Mouse (Mus musculus) midbrain, embryonic 10.5 days (tissue): ENCODE results near the gene Rnf43. TPM values are rescaled to one million over a fixed set of nuclear protein-coding genes. Genes with fewer than 3 reads are reported as not detected.

Source experiments
- DNase-seq: peaks from one replicate; pipeline ENCODE4 v3.0.0-alpha.2; 2017; ENCODE audit warnings: low spot score
- H3K27ac ChIP-seq: fragments of 300-500 bp; sonication (generic); replicated peaks from 2 replicates; pipeline ENCODE4 v1.5.1; 2016; ENCODE audit warnings: mild to moderate bottlenecking
- H3K27me3 ChIP-seq: fragments of 300-500 bp; sonication (generic); 2 replicates; pipeline ENCODE4 v1.6.1; 2016; ENCODE audit warnings: low read depth, mild to moderate bottlenecking; ENCODE audit not compliant: poor library complexity, severe bottlenecking
- H3K36me3 ChIP-seq: fragments of 300-500 bp; sonication (generic); 2 replicates; pipeline ENCODE4 v1.6.1; 2016; ENCODE audit warnings: mild to moderate bottlenecking, moderate library complexity
- H3K4me1 ChIP-seq: fragments of 300-500 bp; sonication (generic); 2 replicates; pipeline ENCODE4 v1.6.1; 2016
- H3K4me3 ChIP-seq: fragments of 300-500 bp; sonication (generic); 2 replicates; pipeline ENCODE4 v1.5.1; 2016; ENCODE audit warnings: mild to moderate bottlenecking, moderate library complexity
- H3K9me3 ChIP-seq: fragments of 300-500 bp; sonication (generic); replicated peaks from 2 replicates; pipeline ENCODE4 v1.6.1; 2016; ENCODE audit warnings: mild to moderate bottlenecking
- WGBS: fragments of 180-500 bp; shearing (Covaris S2); methylation state at CpG from one replicate; pipeline ENCODE4 v1.1.7; 2016; 5-methylcytosine and 5-hydroxymethylcytosine counted together
- polyA plus RNA-seq: library from polyadenylated mRNA; unstranded; fragments of >200 nt; fragmentation: Nextera tagmentation; extraction: Ambion mirVana; gene quantifications from 2 replicates; pipeline ENCODE4 v1.2.1, GENCODE M21; 2016

The Rnf43 gene
- polyA plus RNA-seq, 1 experiment from 2014 or later, result 0.95 TPM

DNA sequence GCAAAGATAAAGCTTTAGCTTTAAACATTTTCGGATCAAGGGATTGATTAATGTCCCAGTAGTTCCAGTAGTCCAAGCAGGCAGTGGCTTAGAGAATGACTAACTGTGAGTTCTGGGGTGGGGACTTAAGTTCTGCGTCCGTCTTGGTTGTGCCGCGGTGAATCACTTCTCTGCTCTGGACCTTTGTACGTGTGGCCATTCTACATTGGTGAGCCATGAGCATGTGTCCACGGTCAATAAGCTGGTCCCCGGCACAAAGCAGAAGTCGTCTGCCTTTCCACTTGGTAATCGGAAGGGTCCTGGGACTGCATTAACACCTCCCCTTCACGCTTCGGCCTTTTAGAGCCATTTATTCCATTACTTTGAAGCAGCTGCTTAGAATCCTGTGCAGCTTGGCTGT, 19.6 kb downstream of the Rnf43 start:
- Histone ChIP-seq H3K4me1 (peaks cover 14% of the 10 kb centered on the region; the same call in 1 of the 2 replicates), H3K9me3 (no peaks in the 10 kb centered on the region), H3K27ac (no peak overlapping the region), H3K27me3 (no peaks in the 10 kb centered on the region), H3K36me3 (no peaks in the 10 kb centered on the region), H3K4me3 (no peak overlapping the region)
- 88% methylated on average over 12 of the region's 12 CpGs for WGBS
- no peak for DNase-seq

DNA sequence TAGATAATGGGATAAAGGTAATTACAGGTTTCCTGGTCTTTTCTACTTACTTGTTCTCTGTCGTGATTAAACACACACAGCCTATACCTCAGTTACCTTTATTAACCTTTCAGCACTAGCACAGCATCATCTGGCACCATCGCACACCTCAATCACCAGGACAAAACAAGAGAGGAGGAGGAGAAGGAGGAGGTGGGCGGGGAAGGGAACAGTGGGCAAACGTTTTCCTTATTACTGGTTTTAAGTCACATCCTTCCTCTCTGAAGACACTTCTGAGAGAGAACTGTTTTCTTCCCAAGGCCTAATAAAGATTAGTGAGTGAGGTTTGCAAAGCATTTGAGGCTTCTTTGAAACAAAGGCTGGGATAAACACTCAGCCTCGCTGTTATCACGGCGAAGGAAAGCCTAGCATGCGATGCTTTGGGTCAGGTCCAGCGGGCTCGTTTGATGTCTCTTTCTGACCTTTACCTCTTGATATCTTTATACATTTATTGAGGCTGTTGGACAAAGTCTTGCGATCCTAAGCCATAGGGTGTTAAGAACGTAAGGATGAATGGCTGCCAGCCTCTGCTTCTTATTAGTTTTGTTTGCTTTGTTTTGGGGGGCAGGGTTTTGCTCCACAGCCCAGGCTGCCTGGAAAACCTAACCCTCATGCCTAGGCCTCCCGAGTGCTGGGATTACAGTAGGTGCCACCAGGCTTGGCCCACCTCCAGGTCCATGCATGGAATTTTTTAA, 20.5 kb downstream of the Rnf43 start:
- H3K27ac ChIP-seq, result no peak overlapping the region
- no peak for DNase-seq
- H3K27me3 ChIP-seq, result no peaks in the 10 kb centered on the region
- no peak overlapping the region for H3K4me3 ChIP-seq
- peaks cover 10% of the 10 kb centered on the region; the same call in 1 of the 2 replicates for H3K4me1 ChIP-seq
- no peaks in the 10 kb centered on the region for H3K9me3 ChIP-seq
- WGBS, result 49% methylated on average over 13 of the region's 13 CpGs
- H3K36me3 ChIP-seq, result no peaks in the 10 kb centered on the region

DNA sequence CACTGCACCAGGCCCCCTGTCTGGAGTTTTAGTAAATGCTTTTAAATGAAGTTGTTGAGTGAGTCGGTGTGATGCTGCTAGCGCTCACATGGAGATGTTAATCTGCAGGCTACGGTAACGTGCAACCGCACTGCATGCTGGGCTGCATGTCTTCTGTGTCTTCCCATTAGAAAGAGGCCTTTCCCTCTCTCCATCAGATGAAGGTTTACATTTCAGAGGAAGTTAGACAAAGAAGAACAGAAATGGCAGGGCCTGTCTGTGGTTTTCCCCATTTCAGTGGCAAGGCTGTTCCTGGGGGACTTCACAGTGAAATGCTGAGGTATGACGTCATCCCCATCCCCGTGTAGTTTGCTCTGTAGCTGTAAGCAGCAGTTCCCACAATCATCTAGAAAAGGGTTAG, 23.9 kb downstream of the Rnf43 start:
- Histone ChIP-seq H3K4me3 (no peak overlapping the region), H3K36me3 (no peaks in the 10 kb centered on the region), H3K4me1 (peaks cover 12% of the 10 kb centered on the region; the same call in 1 of the 2 replicates), H3K27ac (0 out of 2 replicates have a peak overlapping the region, but pooled peaks have one; percentile 4), H3K9me3 (no peaks in the 10 kb centered on the region), H3K27me3 (no peaks in the 10 kb centered on the region)
- 70% methylated on average over 7 of the region's 7 CpGs for WGBS
- DNase-seq, result no peak

DNA sequence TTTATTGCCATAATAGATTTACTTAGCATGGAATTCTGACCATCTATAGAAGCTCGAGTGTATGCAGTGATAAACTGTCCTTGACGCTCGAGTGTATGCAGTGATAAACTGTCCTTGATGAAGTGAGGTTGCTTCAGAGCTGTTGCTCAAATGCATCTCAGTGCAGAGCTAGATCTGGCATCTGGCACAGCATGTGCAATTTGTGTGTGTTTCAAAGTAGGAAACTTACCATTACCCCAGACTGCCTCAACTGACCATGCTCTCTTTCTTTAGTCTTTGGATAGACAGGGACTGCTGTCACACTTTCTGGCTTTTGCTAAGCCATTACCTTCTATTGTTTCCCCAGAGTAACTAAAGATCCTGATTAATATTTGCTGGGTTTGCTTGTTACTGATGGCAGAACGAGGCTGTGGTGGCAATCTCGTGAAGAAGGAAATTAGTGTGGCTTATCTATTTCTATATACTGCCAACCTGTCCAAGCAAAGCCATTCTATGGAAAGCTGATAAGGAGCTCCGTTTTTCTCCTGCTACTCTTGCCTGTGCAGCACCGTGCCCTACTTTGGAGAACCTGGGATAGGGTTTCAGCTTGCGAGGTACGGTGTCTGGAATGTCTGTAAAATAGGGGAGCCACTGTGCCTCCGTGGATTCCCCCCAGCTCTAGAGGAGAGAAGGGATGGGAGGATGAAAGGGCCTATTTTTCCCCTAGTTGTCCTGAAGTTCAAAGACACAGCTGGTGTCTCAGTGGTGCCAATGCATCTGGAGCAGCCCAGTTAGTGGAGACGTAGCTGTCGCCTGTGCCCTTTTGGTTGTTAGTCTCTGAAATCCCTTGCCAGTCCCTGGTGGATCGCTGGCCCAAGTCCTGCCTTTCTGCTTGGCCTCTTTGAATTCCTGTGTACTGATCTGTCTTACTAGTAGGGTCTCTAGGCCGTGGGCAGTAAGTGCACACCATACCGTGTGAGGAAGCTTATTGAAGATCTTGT, 25.0 kb downstream of the Rnf43 start:
- 83% methylated on average over 15 of the region's 15 CpGs for WGBS

DNA sequence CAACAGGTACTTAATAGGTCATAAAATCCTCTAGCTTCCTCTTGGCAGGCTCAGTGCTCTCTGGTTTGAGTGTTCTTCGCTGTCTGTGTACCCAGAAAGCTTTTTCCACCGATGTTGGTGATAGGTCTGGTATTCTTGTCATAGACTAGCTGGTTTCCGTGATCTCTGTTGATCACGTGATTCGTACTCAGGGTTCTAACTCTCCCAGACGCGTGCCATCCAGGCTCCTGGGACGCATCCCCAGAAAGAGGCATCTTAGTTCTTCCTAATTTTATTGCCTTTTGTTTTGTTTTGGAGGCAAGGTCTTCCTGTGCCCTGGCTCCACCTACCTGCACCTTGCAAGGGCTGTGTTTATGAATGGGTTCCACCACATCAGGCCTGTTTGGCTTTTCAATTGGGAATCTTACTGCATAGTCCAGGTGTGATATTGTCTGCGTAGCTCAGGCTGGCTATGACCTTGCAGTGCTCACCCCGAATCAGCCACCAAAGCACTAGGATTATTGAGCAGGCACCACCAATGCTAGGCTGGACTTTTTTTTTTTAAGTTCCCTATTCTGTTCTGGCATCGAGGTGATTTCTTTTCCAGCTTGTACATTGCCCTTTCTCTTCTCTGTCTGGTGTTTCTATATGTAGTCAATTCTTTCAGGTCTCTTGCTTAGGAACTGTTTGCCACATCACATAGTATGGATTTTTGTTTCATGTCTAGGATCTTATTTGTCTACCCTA, 26.1 kb downstream of the Rnf43 start:
- Histone ChIP-seq H3K4me3 (no peak overlapping the region), H3K27me3 (no peaks in the 10 kb centered on the region), H3K4me1 (peaks cover 6% of the 10 kb centered on the region; the same call in 1 of the 2 replicates), H3K27ac (no peak overlapping the region), H3K9me3 (no peaks in the 10 kb centered on the region), H3K36me3 (no peaks in the 10 kb centered on the region)
- WGBS, result 91% methylated on average over 11 of the region's 11 CpGs
- DNase-seq, result no peak

More for the DNA sequence above, 25.0 kb downstream of the Rnf43 start:
- no peak for DNase-seq
- Histone ChIP-seq H3K9me3 (no peaks in the 10 kb centered on the region), H3K27me3 (no peaks in the 10 kb centered on the region), H3K27ac (no peak overlapping the region), H3K4me3 (no peak overlapping the region), H3K4me1 (peaks cover 12% of the 10 kb centered on the region; the same call in 1 of the 2 replicates), H3K36me3 (no peaks in the 10 kb centered on the region)

DNA sequence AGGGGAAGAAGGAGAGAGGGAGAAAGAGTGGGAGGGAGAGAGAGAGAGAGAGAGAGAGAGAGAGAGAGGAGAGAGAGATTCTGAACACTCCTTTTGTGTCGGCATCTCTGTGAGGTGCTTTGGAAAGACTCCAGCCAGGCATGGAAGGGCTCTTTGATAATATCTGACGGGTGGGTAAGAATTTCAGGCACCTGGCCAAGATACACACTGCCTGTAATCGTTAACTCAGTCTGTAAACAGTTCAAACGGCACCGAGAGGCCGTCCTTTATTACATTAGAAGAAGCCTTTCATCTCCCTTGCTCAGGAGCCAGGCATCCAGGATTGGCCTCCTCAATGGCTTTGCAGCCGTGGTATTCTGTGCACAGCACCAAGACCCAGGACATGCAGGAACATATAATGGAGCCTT, 26.9 kb downstream of the Rnf43 start:
- no peaks in the 10 kb centered on the region for H3K9me3 ChIP-seq
- no peak overlapping the region for H3K27ac ChIP-seq
- WGBS, result 64% methylated on average over 7 of the region's 7 CpGs
- no peaks in the 10 kb centered on the region for H3K36me3 ChIP-seq
- H3K4me3 ChIP-seq, result no peak overlapping the region
- no peaks in the 10 kb centered on the region for H3K27me3 ChIP-seq
- no peak for DNase-seq
- H3K4me1 ChIP-seq, result peaks cover 6% of the 10 kb centered on the region; the same call in 1 of the 2 replicates

DNA sequence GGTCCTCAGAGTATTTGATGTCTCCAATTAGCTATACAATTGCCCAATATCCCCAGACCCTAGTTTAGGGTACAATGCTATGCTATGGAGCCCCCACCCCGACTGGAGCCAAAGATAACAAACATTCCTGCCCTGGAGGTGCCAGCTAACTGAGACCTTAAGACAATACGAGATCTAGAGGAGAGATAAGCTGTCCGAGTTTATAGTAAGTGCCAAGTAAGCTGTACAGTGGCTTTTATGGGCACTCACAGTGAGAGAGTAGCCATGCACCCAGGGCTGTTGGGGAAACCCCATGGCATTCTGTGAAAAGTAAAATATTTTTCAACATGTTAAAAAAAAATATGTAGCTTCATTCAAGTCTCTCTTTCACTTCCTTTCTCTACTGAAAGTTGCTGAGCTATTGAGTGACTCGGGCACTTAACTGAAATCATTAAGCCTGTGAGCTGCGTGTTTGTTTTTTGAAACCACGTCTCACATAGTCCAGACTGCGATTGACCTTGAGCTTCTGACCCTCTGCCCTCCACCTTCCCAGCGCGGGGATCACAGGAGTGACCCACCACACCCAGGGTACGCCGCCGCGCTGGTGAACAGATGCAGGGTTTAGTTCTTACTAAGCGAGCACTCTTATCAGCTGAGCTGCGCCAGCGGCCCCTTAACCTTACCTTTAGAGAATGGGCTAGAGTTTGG, 27.7 kb downstream of the Rnf43 start:
- WGBS, result 84% methylated on average over 16 of the region's 16 CpGs
- Histone ChIP-seq H3K9me3 (no peaks in the 10 kb centered on the region), H3K4me1 (peaks cover 6% of the 10 kb centered on the region; the same call in 1 of the 2 replicates), H3K4me3 (no peak overlapping the region), H3K27me3 (no peaks in the 10 kb centered on the region), H3K27ac (no peak overlapping the region), H3K36me3 (no peaks in the 10 kb centered on the region)
- no peak for DNase-seq

DNA sequence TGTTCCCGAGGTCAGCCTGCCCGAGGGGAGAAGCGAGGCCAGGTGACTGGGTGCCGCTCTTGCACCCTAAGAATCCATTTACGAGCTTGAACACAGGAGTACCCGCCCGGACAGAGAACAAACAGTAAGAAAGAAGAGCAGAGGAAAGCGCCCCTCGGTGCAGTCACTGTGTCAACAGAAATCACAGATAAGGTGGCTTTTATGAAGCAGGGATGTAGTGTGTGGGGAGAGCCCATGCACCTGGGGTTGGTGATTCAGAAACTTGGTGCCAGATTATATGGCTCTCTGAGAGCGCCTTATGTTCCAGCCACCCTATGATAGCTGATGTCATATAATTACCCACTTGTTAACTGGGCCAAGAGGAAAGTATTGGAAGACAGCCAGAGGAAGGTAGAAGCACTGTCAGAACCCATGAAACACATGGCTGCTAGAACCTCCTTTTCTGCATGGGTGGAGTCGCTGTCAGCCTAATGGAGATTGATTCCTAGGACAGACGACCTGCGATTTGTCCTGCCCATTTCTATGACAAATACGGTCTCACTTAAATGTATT, 34.7 kb downstream of the Rnf43 start:
- Histone ChIP-seq H3K27ac (no peak overlapping the region), H3K4me3 (no peak overlapping the region), H3K9me3 (no peaks in the 10 kb centered on the region), H3K27me3 (no peaks in the 10 kb centered on the region), H3K36me3 (no peaks in the 10 kb centered on the region), H3K4me1 (no peaks in the 10 kb centered on the region)
- 85% methylated on average over 14 of the region's 14 CpGs for WGBS
- DNase-seq, result no peak

DNA sequence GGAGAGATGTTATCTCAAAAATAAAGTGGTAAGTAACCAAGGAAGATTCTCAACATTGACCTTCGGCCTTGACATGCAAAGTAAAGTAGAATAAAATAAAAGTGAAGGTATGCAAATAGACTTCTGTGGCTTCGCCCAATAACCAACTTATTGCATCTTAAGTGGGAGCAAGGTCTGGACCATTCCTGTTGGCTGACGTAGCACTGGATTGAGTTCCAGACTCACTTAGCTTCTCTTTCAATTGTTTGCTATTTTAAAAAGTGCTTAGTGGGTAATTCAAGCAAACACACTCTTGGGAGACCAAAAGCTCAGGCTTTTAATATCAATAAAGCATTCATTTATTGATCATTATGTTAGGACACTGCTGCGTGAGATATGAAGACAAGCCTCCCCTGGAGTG, 35.6 kb downstream of the Rnf43 start:
- no peaks in the 10 kb centered on the region for H3K4me1 ChIP-seq
- no peak overlapping the region for H3K27ac ChIP-seq
- no peak for DNase-seq
- H3K4me3 ChIP-seq, result no peak overlapping the region
- no peaks in the 10 kb centered on the region for H3K36me3 ChIP-seq
- 91% methylated on average over 4 of the region's 4 CpGs for WGBS
- H3K9me3 ChIP-seq, result no peaks in the 10 kb centered on the region
- no peaks in the 10 kb centered on the region for H3K27me3 ChIP-seq

DNA sequence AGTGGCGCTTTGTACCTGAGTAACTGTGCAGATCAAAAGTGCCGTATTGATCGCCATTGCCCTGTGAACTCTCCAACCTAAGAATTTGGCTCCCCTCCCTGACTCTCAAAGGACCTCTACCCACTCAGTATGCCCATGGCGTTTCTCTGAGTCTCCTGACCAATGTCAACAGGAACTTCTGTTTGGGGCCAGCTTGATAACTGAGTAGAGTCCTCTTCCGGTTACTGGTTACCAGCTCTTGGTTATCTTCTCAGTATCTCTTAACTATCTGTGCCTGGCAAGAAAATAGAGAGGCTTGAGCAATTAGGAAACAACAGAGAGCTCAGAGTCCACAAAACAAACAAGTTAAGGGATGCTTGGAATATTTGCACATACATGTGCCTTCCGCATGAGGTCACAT, 38.6 kb downstream of the Rnf43 start:
- no peaks in the 10 kb centered on the region for H3K9me3 ChIP-seq
- H3K4me3 ChIP-seq, result no peak overlapping the region
- DNase-seq, result no peak
- H3K4me1 ChIP-seq, result peaks cover 9% of the 10 kb centered on the region
- H3K36me3 ChIP-seq, result no peaks in the 10 kb centered on the region
- no peaks in the 10 kb centered on the region for H3K27me3 ChIP-seq
- WGBS, result 87% methylated on average over 6 of the region's 6 CpGs
- no peak overlapping the region for H3K27ac ChIP-seq

DNA sequence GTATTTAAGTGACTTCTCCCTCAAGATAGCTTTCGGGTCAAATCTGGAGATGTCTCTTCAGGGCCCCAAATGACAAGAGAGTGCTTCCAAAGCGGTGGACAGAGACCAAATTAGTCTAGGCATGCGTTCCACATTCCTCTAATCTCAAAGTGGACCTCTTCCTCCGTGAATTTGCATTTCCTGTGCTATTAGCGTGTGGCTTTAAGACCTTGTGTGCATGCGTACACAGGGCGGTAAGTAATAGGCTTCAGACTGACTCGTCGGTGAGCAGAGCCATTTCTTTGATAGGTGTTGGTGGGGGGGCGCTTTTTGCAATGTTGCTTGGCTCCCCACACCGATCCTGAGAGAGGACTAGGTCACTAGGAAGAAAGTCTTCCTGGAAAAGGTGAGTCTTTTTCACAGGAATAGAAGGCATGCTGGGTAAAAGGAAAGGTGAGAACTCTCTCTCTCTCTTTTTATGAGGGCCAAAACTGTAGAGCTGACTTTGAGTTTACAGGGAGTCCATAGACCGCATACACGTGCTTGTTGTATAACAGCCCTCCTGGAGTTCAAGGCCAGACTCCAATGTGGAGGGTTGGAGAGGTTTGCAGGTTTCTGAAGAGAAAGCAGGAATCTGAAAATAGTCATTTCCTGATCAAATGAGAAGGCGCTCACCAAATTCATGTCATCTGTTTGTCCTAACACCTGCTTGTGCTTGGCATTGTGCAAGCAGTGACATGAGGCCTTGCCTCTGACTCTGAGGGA, 39.5 kb downstream of the Rnf43 start:
- no peaks in the 10 kb centered on the region for H3K9me3 ChIP-seq
- WGBS, result 88% methylated on average over 14 of the region's 14 CpGs
- no peak overlapping the region for H3K4me3 ChIP-seq
- H3K27me3 ChIP-seq, result no peaks in the 10 kb centered on the region
- no peaks in the 10 kb centered on the region for H3K36me3 ChIP-seq
- no peak overlapping the region for H3K27ac ChIP-seq
- DNase-seq, result no peak
- H3K4me1 ChIP-seq, result peaks cover 10% of the 10 kb centered on the region
